Mouse (Mus musculus) limb, embryonic 12.5 days (tissue): ENCODE measurements at regions not wholly inside any gene's neighbourhood (a gene's known extent, or its start where the extent isn't known, plus 50 kb on each side); places are given as distances from the start of the nearest gene placed in this dataset.

ENCODE experiments used
- ATAC-seq: fragments of 200-750 bp; cut with Nextera tagmentation; 2 replicates; pipeline ENCODE4 v1.8.0; 2017; ENCODE audit warnings: low read depth, moderate TSS enrichment; ENCODE audit not compliant: insufficient number of reproducible peaks, insufficient read depth, low FRiP score, low TSS enrichment
- H3K27ac ChIP-seq: fragments of 300-500 bp; sonication (generic); 2 replicates; pipeline ENCODE4 v1.5.1; 2016; ENCODE audit warnings: mild to moderate bottlenecking, moderate library complexity
- H3K27me3 ChIP-seq: fragments of 300-500 bp; sonication (generic); 2 replicates; pipeline ENCODE4 v1.6.1; 2016; ENCODE audit warnings: mild to moderate bottlenecking, moderate library complexity
- H3K36me3 ChIP-seq: fragments of 300-500 bp; sonication (generic); 2 replicates; pipeline ENCODE4 v1.6.1; 2016; ENCODE audit warnings: mild to moderate bottlenecking, moderate library complexity
- H3K4me1 ChIP-seq: fragments of 300-500 bp; sonication (generic); replicated peaks from 2 replicates; pipeline ENCODE4 v1.6.1; 2016
- H3K4me2 ChIP-seq: fragments of 300-500 bp; sonication (generic); 2 replicates; pipeline ENCODE4 v1.6.1; 2016; ENCODE audit warnings: mild to moderate bottlenecking, moderate library complexity
- H3K4me3 ChIP-seq: fragments of 300-500 bp; sonication (generic); replicated peaks from 2 replicates; pipeline ENCODE4 v1.5.1; 2016; ENCODE audit warnings: mild to moderate bottlenecking
- H3K9ac ChIP-seq: fragments of 300-500 bp; sonication (generic); replicated peaks from 2 replicates; pipeline ENCODE4 v1.6.1; 2016; ENCODE audit warnings: mild to moderate bottlenecking, moderate library complexity
- H3K9me3 ChIP-seq: fragments of 300-500 bp; sonication (generic); 2 replicates; pipeline ENCODE4 v1.6.1; 2016; ENCODE audit warnings: mild to moderate bottlenecking, moderate library complexity
- WGBS: fragments of 180-500 bp; shearing (Covaris S2); methylation state at CpG from one replicate; pipeline ENCODE4 v1.1.7; 2016; 5-methylcytosine and 5-hydroxymethylcytosine counted together

- Histone ChIP-seq H3K36me3 (no peaks in the 10 kb centered on the region), H3K4me1 (peaks cover 5% of the 10 kb centered on the region), H3K4me2 (no peak overlapping the region), H3K9me3 (no peaks in the 10 kb centered on the region), H3K9ac (no peak overlapping the region), H3K4me3 (no peak overlapping the region), H3K27ac (no peak overlapping the region), H3K27me3 (no peaks in the 10 kb centered on the region)
- WGBS = 72% methylated on average over 6 of the region's 6 CpGs
- no peak for ATAC-seq
These were observed 150.1 kb upstream of the Eomes start for GRCm38 (mm10) chr9:118327904-118328303.

- Histone ChIP-seq H3K36me3 (no peaks in the 10 kb centered on the region), H3K27me3 (0 out of 2 replicates have a peak, but pooled peaks cover 8% of the 10 kb centered on the region), H3K9me3 (no peaks in the 10 kb centered on the region), H3K4me2 (peak overlapping the region; percentile 50), H3K4me3 (peak overlapping the region; percentile 32), H3K4me1 (no peaks in the 10 kb centered on the region), H3K27ac (no peak overlapping the region), H3K9ac (peak overlapping the region; percentile 8; the same call in 1 of the 2 replicates)
- 52% methylated on average over 12 of the region's 12 CpGs for WGBS
- ATAC-seq = no peak; the same call in 1 of the 2 replicates
These were observed 136.6 kb upstream of the Eomes start for GRCm38 (mm10) chr9:118341401-118341800.

DNA sequence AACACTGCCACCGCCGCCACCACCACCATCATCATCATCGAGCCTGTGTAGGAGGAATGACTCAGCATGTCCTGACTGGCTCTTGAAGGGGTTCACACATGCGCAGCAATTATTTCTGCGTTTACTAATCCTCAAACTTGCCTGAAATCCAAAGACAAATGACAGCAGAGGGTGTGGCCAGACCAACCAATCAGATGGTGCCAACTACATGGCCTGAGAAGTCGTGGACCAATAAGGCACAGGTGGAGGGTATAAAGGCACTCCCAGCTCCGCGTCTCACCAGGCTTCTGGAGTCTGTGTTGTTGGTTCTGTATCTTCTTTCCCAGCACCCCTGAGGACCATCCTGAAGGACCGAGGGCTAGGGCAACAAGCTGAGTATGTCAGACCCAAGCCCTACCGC is 123.1 kb upstream of the Eomes start:
- no peaks in the 10 kb centered on the region for H3K36me3 ChIP-seq
- WGBS = 95% methylated on average over 10 of the region's 10 CpGs
- no peak overlapping the region for H3K4me3 ChIP-seq
- no peak overlapping the region for H3K27ac ChIP-seq
- no peak overlapping the region for H3K4me2 ChIP-seq
- H3K9me3 ChIP-seq = peaks cover 5% of the 10 kb centered on the region
- no peaks in the 10 kb centered on the region for H3K4me1 ChIP-seq
- no peaks in the 10 kb centered on the region for H3K27me3 ChIP-seq
- no peak for ATAC-seq
- H3K9ac ChIP-seq = no peak overlapping the region

DNA sequence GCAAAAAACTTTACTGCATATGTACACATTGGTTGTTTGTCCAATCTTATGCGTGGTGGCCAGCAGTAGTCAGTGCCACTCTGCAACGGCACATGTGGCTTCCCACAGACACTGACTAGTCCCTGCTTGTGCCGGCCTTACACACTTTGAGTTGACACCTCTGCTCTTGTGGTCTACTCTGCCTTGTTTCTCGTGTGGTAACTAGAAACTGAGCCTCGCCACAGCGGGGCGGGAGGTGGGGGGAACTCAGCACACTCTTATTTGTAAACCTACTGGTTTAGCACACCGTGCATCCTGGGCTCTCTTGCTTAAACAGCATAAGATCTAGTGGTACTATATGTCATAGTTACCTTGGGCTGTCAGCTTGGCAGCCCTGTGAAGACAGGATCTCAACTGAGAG is 120.6 kb upstream of the Eomes start:
- H3K27ac ChIP-seq = no peak overlapping the region
- WGBS = 89% methylated on average over 8 of the region's 8 CpGs
- no peak for ATAC-seq

DNA sequence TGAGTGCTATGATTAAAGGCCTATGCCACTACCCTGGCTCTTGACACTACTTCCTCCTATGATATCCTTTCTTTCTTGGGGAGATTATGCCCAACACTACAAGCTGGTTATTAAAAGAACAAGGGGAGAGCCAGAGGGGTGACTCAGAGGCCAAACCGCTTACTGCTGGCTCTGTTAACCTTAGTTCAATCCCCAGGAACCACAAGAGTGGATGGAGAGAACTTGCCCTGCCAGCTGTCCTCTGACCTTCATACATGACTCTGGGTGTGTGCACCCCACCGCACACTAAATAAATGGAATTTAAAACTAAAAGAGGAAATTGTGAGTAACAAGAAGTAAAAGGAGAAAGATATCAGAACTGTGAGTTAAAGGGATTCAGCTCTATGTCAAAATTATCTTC is 114.1 kb upstream of the Eomes start:
- 88% methylated on average over 2 of the region's 2 CpGs for WGBS
- ATAC-seq = no peak
- no peaks in the 10 kb centered on the region for H3K36me3 ChIP-seq

More for the DNA sequence above, 120.6 kb upstream of the Eomes start:
- no peaks in the 10 kb centered on the region for H3K9me3 ChIP-seq
- H3K4me3 ChIP-seq = no peak overlapping the region
- H3K36me3 ChIP-seq = no peaks in the 10 kb centered on the region
- H3K27me3 ChIP-seq = no peaks in the 10 kb centered on the region
- no peak overlapping the region for H3K9ac ChIP-seq
- no peak overlapping the region for H3K4me2 ChIP-seq
- H3K4me1 ChIP-seq = no peaks in the 10 kb centered on the region

DNA sequence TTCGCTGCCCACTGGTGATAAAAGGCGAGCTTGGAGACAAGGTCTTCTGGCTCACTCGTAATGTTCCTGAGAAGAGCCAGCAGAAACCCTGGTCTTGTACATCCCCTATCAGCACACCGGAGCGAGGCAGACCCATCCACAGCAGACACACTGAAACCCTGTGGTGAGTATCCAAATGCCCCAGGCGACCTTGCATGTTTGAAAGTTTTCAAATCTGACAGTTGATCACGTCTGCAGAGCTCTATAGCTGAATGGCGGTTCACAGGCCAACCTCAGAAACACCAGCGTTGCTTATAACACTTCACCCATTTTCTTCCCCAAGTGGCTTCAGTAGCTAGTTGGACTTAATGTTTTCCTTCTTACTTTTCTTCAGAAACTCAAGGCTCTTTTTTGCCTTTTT is 112.6 kb upstream of the Eomes start:
- ATAC-seq = no peak
- no peak overlapping the region for H3K27ac ChIP-seq
- H3K4me2 ChIP-seq = no peak overlapping the region
- 84% methylated on average over 9 of the region's 9 CpGs for WGBS
- H3K9me3 ChIP-seq = no peaks in the 10 kb centered on the region
- H3K9ac ChIP-seq = no peak overlapping the region
- no peaks in the 10 kb centered on the region for H3K27me3 ChIP-seq
- no peaks in the 10 kb centered on the region for H3K4me1 ChIP-seq
- H3K36me3 ChIP-seq = no peaks in the 10 kb centered on the region
- H3K4me3 ChIP-seq = no peak overlapping the region

More for the DNA sequence above, 114.1 kb upstream of the Eomes start:
- Histone ChIP-seq H3K4me3 (no peak overlapping the region), H3K27ac (no peak overlapping the region), H3K9me3 (no peaks in the 10 kb centered on the region), H3K4me2 (no peak overlapping the region), H3K27me3 (no peaks in the 10 kb centered on the region), H3K4me1 (no peaks in the 10 kb centered on the region), H3K9ac (no peak overlapping the region)

GRCm38 (mm10) chr9:118367314-118367713 is 110.7 kb upstream of the Eomes start:
- H3K36me3 ChIP-seq = no peaks in the 10 kb centered on the region
- H3K4me2 ChIP-seq = no peak overlapping the region
- H3K9ac ChIP-seq = no peak overlapping the region
- no peaks in the 10 kb centered on the region for H3K27me3 ChIP-seq
- H3K4me1 ChIP-seq = no peaks in the 10 kb centered on the region
- 62% methylated on average over 4 of the region's 4 CpGs for WGBS
- no peak for ATAC-seq
- no peak overlapping the region for H3K4me3 ChIP-seq
- H3K27ac ChIP-seq = no peak overlapping the region
- H3K9me3 ChIP-seq = no peaks in the 10 kb centered on the region

- no peak overlapping the region for H3K4me2 ChIP-seq
- WGBS = 77% methylated on average over 6 of the region's 6 CpGs
- H3K4me3 ChIP-seq = no peak overlapping the region
- no peaks in the 10 kb centered on the region for H3K36me3 ChIP-seq
- no peak overlapping the region for H3K9ac ChIP-seq
- H3K27me3 ChIP-seq = no peaks in the 10 kb centered on the region
- no peaks in the 10 kb centered on the region for H3K4me1 ChIP-seq
- ATAC-seq = no peak
- H3K27ac ChIP-seq = no peak overlapping the region
- no peaks in the 10 kb centered on the region for H3K9me3 ChIP-seq
These were observed 107.4 kb upstream of the Eomes start for GRCm38 (mm10) chr9:118370581-118370980.

DNA sequence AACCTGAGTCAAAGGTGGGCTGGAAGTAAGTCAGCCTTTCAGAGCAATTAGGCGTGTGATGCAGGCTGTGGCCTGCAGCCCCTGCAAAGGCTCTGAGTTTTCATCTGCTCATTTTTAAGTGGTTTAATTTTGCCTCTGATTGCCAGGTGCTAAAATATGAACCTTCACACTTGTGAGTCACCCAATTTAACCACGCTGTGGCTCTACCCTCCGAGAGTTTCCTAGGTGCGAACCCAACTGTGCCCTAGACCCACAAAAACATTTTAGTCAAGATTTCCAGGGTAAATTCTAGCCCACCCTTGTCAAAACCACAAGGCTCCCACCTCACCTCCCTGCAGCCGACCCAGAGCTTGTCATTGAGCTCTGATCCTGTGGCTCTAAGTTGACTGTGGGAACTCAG is 103.3 kb upstream of the Eomes start:
- Histone ChIP-seq H3K4me2 (no peak overlapping the region), H3K9ac (no peak overlapping the region), H3K27ac (no peak overlapping the region), H3K27me3 (no peaks in the 10 kb centered on the region), H3K4me3 (no peak overlapping the region), H3K4me1 (no peaks in the 10 kb centered on the region), H3K36me3 (no peaks in the 10 kb centered on the region), H3K9me3 (no peaks in the 10 kb centered on the region)
- ATAC-seq = no peak
- WGBS = 73% methylated on average over 5 of the region's 5 CpGs

- WGBS = 23% methylated on average over 6 of the region's 6 CpGs
- Histone ChIP-seq H3K4me1 (no peaks in the 10 kb centered on the region), H3K36me3 (no peaks in the 10 kb centered on the region), H3K4me2 (no peak overlapping the region), H3K27me3 (no peaks in the 10 kb centered on the region), H3K27ac (no peak overlapping the region), H3K9me3 (no peaks in the 10 kb centered on the region), H3K9ac (no peak overlapping the region), H3K4me3 (no peak overlapping the region)
- ATAC-seq = no peak
These were observed 99.0 kb upstream of the Eomes start for GRCm38 (mm10) chr9:118379055-118379454.

- H3K27ac ChIP-seq = no peak overlapping the region
- H3K4me2 ChIP-seq = no peak overlapping the region
- H3K4me3 ChIP-seq = no peak overlapping the region
- no peak for ATAC-seq
- no peaks in the 10 kb centered on the region for H3K4me1 ChIP-seq
- WGBS = 79% methylated on average over 3 of the region's 3 CpGs
- no peak overlapping the region for H3K9ac ChIP-seq
- peaks cover 13% of the 10 kb centered on the region for H3K27me3 ChIP-seq
- no peaks in the 10 kb centered on the region for H3K9me3 ChIP-seq
- no peaks in the 10 kb centered on the region for H3K36me3 ChIP-seq
These were observed 95.5 kb upstream of the Eomes start for GRCm38 (mm10) chr9:118382532-118382931.

- WGBS = 39% methylated on average over 2 of the region's 2 CpGs
- no peak for ATAC-seq
- Histone ChIP-seq H3K36me3 (no peaks in the 10 kb centered on the region), H3K9me3 (no peaks in the 10 kb centered on the region), H3K4me1 (0 out of 2 replicates have a peak, but pooled peaks cover under 1% of the 10 kb centered on the region), H3K27me3 (peaks cover 34% of the 10 kb centered on the region), H3K4me2 (no peak overlapping the region), H3K4me3 (no peak overlapping the region), H3K9ac (no peak overlapping the region), H3K27ac (no peak overlapping the region)
These were observed 93.4 kb upstream of the Eomes start for GRCm38 (mm10) chr9:118384610-118385009.
